Mouse (Mus musculus) heart, adult 2 months (tissue): ENCODE results near the gene Acta2. TPM values are rescaled to one million over a fixed set of nuclear protein-coding genes. Genes with fewer than 3 reads are reported as not detected.

Experiments
- DNase-seq, 2 experiments: peaks; one replicate each; pipeline ENCODE4 v3.0.0; 2021
- H3K27ac ChIP-seq: fragments of 200-600 bp; 2 replicates; pipeline ENCODE4 v1.8.1; 2022
- H3K27me3 ChIP-seq: fragments of 200-500 bp; 2 replicates; pipeline ENCODE4 v1.6.1; 2012; ENCODE audit warnings: mild to moderate bottlenecking, low read length, inconsistent platforms, mixed read lengths; ENCODE audit not compliant: control insufficient read depth, insufficient read depth
- H3K36me3 ChIP-seq: fragments of 200-500 bp; 2 replicates; pipeline ENCODE4 v1.6.1; 2012; ENCODE audit warnings: low read length, inconsistent platforms; ENCODE audit not compliant: control insufficient read depth, insufficient read depth
- H3K4me1 ChIP-seq: fragments of 200-500 bp; 2 replicates; pipeline ENCODE4 v1.6.1; 2011; ENCODE audit warnings: low read length; ENCODE audit not compliant: control insufficient read depth, insufficient read depth
- H3K4me3 ChIP-seq: fragments of 200-600 bp; 2 replicates; pipeline ENCODE4 v1.8.1; 2022
- H3K79me2 ChIP-seq: fragments of 200-500 bp; replicated peaks from 2 replicates; pipeline ENCODE4 v1.6.1; 2012; ENCODE audit warnings: mild to moderate bottlenecking, inconsistent platforms, low read length, moderate library complexity, mixed read lengths; ENCODE audit not compliant: control insufficient read depth, insufficient read depth
- H3K9ac ChIP-seq: fragments of 200-500 bp; 2 replicates; pipeline ENCODE4 v1.6.1; 2012; ENCODE audit warnings: low read depth, mild to moderate bottlenecking, control low read depth, inconsistent platforms, low read length, mixed read lengths
- CTCF ChIP-seq: fragments of 200-600 bp; IDR thresholded peaks from 2 replicates; pipeline ENCODE4 v1.8.1; 2022; ENCODE audit warnings: antibody characterized with exemption, mild to moderate bottlenecking, moderate library complexity
- EP300 ChIP-seq: fragments of 200-500 bp; IDR thresholded peaks from 2 replicates; pipeline ENCODE4 v1.6.1; 2011; ENCODE audit warnings: low read depth, low read length, control low read depth; ENCODE audit not compliant: insufficient read depth
- POLR2A ChIP-seq: fragments of 200-500 bp; IDR thresholded peaks from 2 replicates; pipeline ENCODE4 v1.6.1; 2011; ENCODE audit warnings: mild to moderate bottlenecking, low read depth, low read length, control low read depth; ENCODE audit not compliant: insufficient read depth
- WGBS: fragments of 180-500 bp; shearing (Covaris S2); methylation state at CpG from one replicate; pipeline ENCODE4 v1.1.7; 2018; 5-methylcytosine and 5-hydroxymethylcytosine counted together
- intact Hi-C: fragments of 180-260 bp; cut with DNase I; formaldehyde crosslinking; loops from one replicate; pipeline ENCODE4 v1.15.1; 2025
- polyA plus RNA-seq: library from polyadenylated mRNA; depleted of rRNA; stranded (reverse); fragments of >200 nt; gene quantifications from 2 replicates; pipeline ENCODE4 v1.2.3, GENCODE M21; 2012
- total RNA-seq, 2 experiments: library from RNA; stranded (reverse); gene quantifications; 2 replicates each; pipeline ENCODE4 v1.2.3; 2021

The Acta2 gene
- total and polyA plus RNA-seq, 3 experiments = 134 to 517 (median 152) TPM

DNA sequence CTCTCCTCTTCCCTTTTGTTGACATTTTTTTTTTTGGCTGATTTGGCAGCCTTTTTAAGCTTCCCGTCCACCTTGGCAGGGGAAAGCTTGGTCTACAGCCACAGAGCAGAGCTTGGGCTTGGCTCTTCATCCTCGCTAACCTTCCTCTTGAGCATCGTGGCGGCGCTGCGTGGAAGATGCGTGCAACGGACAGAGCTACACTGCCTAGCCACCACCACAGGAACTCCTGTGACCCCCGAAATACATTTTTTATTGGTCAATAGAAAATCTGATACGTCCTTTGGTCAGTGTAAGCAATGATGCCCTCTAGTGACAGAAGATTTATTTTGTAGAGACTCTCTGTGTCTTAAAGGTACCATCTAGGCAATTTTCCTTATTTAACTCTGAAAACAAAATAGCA is 29.0 kb upstream of the Acta2 start:
- TF ChIP-seq POLR2A = no peak
- no peak for TF ChIP-seq EP300
- TF ChIP-seq CTCF = peak; percentile 82
- peak overlapping the region; percentile 74 for H3K27ac ChIP-seq

DNA sequence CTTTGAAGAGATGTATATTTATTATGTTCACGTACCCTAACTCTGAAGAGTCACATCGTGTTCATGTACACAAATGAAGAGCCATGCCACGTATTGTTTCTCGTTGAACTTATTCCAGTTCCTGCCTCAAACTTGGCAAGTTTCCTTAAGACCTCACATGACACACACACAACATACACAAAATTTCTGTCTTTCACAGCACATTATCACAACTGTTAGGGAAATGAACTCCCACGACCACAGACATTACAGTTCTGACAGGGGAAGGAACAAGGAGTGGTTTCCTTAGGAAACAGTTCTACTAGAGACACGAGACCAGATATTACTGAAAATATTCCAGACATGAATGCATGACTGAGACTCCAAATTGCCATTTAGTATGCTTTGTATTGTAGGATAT is 28.2 kb upstream of the Acta2 start:
- Histone ChIP-seq H3K36me3 (no peaks in the 10 kb centered on the region; the same call in 1 of the 2 replicates), H3K9ac (no peak overlapping the region), H3K79me2 (no peaks in the 10 kb centered on the region), H3K4me1 (peaks cover 6% of the 10 kb centered on the region), H3K27me3 (no peaks in the 10 kb centered on the region), H3K27ac (peak overlapping the region; percentile 74), H3K4me3 (no peak overlapping the region; the same call in 1 of the 2 replicates)
- intact Hi-C loops = loop anchor here (1.0 kb wide), 1 partner anchor 39 kb away; no protein-coding TSS in a partner anchor
- 48% methylated on average over 6 of the region's 6 CpGs for WGBS
- no peak for DNase-seq
- TF ChIP-seq POLR2A (no peak), EP300 (no peak), CTCF (no peak)

More for the DNA sequence above, 29.0 kb upstream of the Acta2 start:
- Histone ChIP-seq H3K9ac (peak overlapping the region; percentile 45), H3K4me1 (peaks cover 8% of the 10 kb centered on the region), H3K36me3 (no peaks in the 10 kb centered on the region; the same call in 1 of the 2 replicates), H3K79me2 (no peaks in the 10 kb centered on the region), H3K4me3 (peak overlapping the region; percentile 35), H3K27me3 (no peaks in the 10 kb centered on the region)
- WGBS = 12% methylated on average over 10 of the region's 10 CpGs
- intact Hi-C loops = loop anchor here (1.0 kb wide), 1 partner anchor 40 kb away; no protein-coding TSS in a partner anchor
- DNase-seq = peak; percentile 46 to 52

DNA sequence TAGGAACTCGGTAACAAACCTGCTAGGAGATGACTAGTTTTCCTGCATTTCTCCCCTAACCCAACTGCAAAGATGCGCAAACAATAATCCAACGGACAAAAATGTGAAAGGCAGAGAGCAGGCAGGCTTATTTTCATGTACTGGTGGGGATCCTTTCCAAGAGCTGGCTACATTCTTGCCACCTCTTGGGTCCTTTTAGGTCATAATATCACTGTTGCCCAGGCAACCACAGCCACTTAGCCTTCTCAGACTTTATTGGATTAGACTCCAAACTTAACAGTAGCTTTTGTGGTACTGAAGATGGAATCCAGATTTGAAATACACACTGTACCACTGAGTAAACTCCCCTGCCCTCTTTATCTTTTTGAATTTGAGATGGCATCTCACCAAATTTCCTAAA is 22.7 kb upstream of the Acta2 start:
- no peak overlapping the region for H3K9ac ChIP-seq
- no peak overlapping the region for H3K27ac ChIP-seq
- no peaks in the 10 kb centered on the region for H3K36me3 ChIP-seq
- intact Hi-C loops = no loop called here
- no peak overlapping the region for H3K4me3 ChIP-seq
- no peaks in the 10 kb centered on the region for H3K27me3 ChIP-seq
- TF ChIP-seq EP300 (no peak), CTCF (no peak), POLR2A (no peak)
- no peak for DNase-seq
- H3K4me1 ChIP-seq = peaks cover under 1% of the 10 kb centered on the region
- no peaks in the 10 kb centered on the region for H3K79me2 ChIP-seq
- 69% methylated on average over 3 of the region's 3 CpGs for WGBS

DNA sequence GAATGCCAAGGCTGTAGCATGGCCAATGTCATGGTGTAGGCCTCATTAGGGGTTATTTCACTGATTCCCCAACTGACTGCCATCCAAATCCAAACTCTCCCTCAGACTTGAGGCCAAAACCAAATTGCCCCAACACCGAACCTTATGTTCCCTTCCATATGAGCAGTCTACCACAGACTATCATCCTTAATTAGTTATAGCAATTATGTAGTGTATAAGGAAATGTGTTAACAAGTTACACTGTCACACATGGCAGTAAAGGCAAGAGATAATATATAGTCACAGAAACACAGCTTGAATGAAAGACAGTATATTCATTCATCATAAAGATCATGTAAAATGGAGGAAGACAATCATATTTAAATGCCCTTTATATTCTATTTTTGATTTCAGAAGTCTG is 17.7 kb upstream of the Acta2 start:
- Histone ChIP-seq H3K4me1 (no peaks in the 10 kb centered on the region), H3K79me2 (no peaks in the 10 kb centered on the region), H3K4me3 (no peak overlapping the region), H3K36me3 (no peaks in the 10 kb centered on the region), H3K27ac (no peak overlapping the region), H3K9ac (no peak overlapping the region), H3K27me3 (no peaks in the 10 kb centered on the region)
- 95% methylated on average over 1 of the region's 1 CpGs for WGBS
- TF ChIP-seq POLR2A (no peak), CTCF (no peak), EP300 (no peak)
- intact Hi-C loops = no loop called here
- no peak for DNase-seq

DNA sequence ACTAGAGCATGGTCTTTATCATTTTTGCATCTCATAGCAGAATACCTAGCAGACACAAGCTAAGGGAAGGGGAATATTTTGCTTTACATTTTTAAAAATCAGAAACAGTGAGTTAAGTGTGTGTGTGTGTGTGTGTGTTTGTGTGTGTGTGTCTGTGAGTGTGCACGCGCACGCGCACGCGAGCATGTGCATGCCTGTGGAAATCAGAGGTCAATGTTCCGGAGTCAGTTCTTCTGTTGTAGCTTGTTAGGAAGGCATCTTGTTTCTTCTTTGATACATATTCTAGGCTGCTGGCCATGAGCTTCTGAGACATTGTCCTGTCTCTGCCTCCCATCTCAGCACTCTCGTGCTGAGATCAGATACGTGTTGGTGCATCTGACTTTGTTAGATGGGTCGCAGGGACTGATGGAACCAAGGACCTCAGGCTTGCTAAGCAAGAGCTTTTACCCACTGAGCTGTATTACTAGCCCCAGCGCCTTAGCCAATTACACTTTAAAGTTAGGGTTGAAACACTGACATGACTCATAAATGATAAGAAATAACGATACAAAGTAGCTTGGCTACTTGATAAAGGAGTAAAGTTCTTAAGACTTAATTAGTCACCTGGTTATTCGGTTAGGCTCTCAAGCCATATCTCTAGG is 15.6 kb upstream of the Acta2 start:
- TF ChIP-seq CTCF (no peak), POLR2A (no peak), EP300 (no peak)
- Histone ChIP-seq H3K4me1 (no peaks in the 10 kb centered on the region), H3K9ac (no peak overlapping the region), H3K27ac (no peak overlapping the region), H3K36me3 (no peaks in the 10 kb centered on the region), H3K27me3 (no peaks in the 10 kb centered on the region), H3K79me2 (no peaks in the 10 kb centered on the region), H3K4me3 (no peak overlapping the region)
- DNase-seq = no peak
- intact Hi-C loops = no loop called here
- WGBS = 86% methylated on average over 13 of the region's 13 CpGs

DNA sequence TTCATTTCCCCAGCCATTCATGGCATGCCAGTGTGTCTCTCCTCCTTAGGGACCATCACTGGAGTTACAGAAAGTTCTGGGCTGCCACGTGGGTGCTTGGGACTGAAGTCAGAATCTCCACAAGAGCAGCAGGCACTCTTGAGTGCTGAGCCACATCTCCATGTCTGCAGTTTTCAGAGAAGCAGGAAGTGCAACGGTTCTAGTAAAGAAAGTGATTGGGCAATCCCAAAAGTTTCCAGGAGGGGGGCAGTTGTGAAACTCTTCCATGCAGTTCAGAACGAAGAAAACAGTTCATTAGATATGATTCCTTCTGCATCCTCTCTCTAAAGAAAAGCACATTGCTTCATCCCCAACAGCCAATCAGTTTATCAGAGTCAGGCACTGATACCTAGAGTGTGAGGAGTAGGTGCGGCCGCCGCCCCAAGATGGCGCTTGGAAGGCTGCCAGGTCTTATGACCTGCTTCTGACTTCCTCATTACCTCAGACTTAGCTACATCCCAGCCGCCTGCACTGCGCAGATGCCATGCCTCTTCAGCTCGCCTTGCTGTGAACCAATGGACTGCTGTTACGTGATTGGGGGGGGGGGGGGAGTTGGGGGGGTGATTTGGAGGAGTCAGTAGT is 14.8 kb upstream of the Acta2 start:
- TF ChIP-seq POLR2A = no peak
- no peak for TF ChIP-seq EP300
- no peak for TF ChIP-seq CTCF
- H3K9ac ChIP-seq = no peak overlapping the region
- no peaks in the 10 kb centered on the region for H3K27me3 ChIP-seq
- DNase-seq = peak in 1 of 2 experiments; percentile 47
- H3K4me1 ChIP-seq = peaks cover 5% of the 10 kb centered on the region
- no peak overlapping the region for H3K4me3 ChIP-seq
- no peaks in the 10 kb centered on the region for H3K79me2 ChIP-seq
- H3K27ac ChIP-seq = no peak overlapping the region
- intact Hi-C loops = no loop called here
- no peaks in the 10 kb centered on the region for H3K36me3 ChIP-seq
- 73% methylated on average over 11 of the region's 11 CpGs for WGBS
